Mouse (Mus musculus) ZHBTc4 (cell line): ENCODE results near the gene Dusp12.
A peak's percentile ranks its signal among the peaks of the same experiment; 100 is the strongest.

Experiments used
- DNase-seq: peaks from one replicate; pipeline ENCODE4 v3.0.0-alpha.2; 2011; ENCODE audit warnings: low read depth, low spot score

Gene Dusp12

GRCm38 (mm10) chr1:170898413-170899075 is 13.2 kb upstream of the Dusp12 start:
- DNase-seq: no peak

- DNase-seq: no peak
Observed at GRCm38 (mm10) chr1:170896651-170897281, 11.4 kb upstream of the Dusp12 start.

DNA sequence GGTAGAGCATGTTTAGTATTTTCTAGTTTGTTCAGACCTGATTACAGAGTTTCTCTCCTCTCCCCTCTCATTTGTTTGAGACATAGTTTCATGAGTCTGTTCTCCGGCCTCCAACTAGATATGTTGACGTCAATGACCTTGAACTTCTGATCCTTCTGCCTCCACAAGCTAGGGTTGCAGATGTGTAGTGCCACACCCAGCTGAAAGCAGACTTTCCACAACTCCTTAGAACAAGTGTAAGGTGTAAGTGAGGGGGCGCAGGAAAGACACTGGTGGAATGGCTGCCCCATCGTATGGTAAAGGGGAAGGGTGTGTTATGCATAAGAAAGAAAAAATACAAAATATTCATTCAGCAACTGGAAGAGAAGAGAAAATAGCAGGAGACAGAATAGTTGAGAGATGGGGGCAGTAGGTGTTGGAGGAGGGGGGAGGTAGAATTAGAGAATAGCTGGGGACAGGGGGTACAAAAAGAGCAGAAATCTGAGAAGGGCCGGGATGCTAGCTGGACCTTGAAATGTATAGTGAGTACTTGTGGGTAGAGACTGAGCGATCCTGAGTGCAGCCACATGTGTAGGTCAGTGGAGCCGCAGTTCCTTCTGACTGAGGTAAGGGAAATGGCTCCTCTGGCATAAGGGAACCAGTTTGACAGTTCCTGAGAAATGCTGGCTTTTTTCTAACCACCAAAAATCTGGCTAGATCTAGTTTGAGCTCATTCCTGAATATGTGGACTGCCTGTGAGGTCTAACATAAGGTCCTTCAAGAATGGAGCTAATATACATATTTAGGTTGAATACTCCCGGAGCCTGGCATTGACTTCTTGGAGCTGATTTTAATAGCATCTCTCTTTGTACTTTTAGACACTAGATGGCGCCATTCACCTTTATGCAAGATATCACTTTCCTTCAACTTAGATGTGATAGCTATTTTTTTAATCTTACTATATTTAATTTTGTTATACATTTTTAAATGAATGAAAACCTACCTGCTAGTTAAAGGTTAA is 9.6 kb upstream of the Dusp12 start:
- DNase-seq: peak; percentile 78

DNA sequence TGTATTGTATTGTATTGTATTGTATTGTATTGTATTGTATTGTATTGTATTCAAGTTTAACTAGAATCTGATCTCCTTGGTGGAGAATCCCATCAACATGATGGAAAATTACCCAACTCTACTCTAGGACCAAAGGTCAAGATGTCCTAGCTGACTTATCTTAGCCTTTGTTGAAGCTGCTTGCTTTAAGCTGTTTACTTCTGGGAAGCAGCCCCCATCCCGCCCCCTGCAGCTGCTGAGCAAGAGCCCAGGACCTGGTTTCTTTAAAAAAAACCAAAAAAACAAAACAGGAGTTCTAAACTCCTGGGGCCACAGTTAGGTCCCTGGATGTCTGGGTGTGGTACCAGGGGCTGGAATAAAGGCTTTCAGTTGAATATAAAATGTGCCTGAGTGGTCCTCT is 6.9 kb upstream of the Dusp12 start:
- no peak for DNase-seq

DNA sequence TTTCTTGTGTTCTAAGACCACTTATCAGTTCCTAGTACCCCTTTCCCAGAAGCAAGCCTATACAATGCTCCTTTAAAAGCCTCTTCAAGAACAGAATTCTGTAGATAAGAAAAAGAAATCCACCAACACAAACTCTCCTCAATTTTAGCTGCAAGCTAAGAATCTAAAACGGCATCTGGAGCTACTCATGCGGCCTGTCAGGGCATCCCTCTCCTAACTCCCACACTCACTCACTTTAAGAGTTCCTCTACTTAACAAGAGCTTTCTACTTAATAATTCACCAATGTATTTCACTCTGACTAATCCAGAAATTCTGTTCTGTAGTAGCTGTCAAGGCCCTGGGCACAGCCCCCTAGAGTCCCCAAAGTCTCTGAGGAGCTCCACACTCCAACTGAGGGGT is 6.3 kb upstream of the Dusp12 start:
- no peak for DNase-seq

GRCm38 (mm10) chr1:170889310-170889709 is 4.0 kb upstream of the Dusp12 start:
- peak; percentile 93 for DNase-seq

GRCm38 (mm10) chr1:170886044-170886458 is 711 bp upstream of the Dusp12 start:
- DNase-seq: no peak

- no peak for DNase-seq
Observed at GRCm38 (mm10) chr1:170884390-170884789, 950 bp downstream of the Dusp12 start.

- DNase-seq: no peak
Observed at GRCm38 (mm10) chr1:170882915-170883485, 2.3 kb downstream of the Dusp12 start.

DNA sequence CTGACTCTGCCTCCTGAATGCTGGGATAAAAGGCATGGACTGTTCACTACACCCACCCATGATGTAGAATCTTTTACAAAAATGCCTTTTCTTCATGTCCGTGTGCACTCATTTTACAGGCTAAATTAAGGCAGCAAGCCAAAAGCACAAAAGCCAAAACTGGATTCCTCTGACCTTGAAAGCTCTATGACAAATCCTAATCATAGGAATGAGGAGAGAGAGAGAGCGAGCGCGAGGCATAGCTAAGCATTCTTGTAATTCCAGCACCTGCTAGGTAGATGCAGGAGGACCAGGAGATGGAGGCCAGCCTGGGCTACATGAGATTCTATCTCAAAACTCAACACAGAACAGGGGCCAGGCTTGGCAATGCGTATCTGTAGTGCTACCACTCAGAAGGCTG is 8.4 kb downstream of the Dusp12 start:
- DNase-seq: no peak

DNA sequence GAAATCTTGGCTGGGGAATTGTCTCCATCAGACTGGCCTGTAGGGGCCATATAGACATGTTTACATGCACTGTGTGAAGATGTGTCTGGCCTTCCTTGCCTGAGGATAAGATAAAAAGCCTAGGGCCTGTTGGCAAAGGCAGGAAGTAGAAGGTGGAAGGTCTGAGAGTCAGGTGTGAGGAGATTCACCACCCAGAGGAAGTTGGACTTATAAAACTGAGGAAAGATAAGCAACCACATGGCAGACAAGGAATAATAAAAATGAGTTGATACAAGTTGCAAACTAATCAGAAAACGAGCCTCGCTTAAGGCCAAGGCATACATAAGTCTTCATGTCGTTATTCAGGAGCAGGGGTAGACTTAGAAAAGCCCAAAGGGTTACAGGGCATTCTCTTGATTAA is 9.7 kb downstream of the Dusp12 start:
- no peak for DNase-seq

DNA sequence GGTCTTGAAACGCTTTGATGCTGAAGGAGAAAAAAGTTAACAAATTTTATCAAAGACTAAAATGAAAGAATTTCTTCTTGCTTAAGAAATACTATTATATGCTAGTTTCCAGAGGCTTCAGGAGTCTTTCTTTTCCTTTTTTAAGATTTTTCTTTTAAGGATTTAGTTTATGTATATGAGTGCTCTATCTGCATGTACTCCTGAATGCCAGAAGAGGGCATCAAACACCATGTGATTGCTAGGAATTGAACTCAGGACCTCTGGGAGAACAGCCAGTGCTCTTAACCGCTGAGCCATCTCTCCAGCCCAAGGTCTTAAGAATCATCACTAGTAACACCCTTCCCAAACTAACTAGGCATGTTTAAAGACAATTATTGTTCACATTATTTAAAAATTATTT is 13.4 kb downstream of the Dusp12 start:
- peak; percentile 57 for DNase-seq

DNA sequence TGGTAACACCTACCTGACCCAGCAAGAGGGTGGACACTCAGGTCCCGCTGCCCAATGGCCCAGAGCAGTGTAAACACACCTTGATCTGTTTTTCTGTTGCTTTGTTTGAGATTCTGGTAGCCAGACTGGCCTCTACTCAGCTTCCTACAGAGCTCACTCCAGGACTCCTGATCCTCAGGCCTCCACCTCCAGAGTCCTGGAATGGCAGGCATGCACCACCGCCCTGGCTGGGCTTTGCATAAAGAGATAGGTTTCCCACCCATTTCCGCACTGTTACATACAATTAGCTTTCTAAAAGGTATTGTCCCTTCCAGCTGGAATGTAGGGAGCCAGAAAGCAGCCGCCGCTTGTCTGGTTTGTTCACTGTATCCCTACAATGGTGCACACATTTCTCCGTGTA is 13.9 kb downstream of the Dusp12 start:
- DNase-seq: peak; percentile 96

GRCm38 (mm10) chr1:170868905-170869283 is 16.4 kb downstream of the Dusp12 start:
- DNase-seq: no peak

- peak; percentile 92 for DNase-seq
Observed at GRCm38 (mm10) chr1:170868107-170868904, 17.0 kb downstream of the Dusp12 start.

GRCm38 (mm10) chr1:170867691-170868105 is 17.6 kb downstream of the Dusp12 start, which contains the start of gene Atf6:
Gene Atf6, minus strand, starts transcription at chr1:170867771.
- peak; percentile 96 for DNase-seq

DNA sequence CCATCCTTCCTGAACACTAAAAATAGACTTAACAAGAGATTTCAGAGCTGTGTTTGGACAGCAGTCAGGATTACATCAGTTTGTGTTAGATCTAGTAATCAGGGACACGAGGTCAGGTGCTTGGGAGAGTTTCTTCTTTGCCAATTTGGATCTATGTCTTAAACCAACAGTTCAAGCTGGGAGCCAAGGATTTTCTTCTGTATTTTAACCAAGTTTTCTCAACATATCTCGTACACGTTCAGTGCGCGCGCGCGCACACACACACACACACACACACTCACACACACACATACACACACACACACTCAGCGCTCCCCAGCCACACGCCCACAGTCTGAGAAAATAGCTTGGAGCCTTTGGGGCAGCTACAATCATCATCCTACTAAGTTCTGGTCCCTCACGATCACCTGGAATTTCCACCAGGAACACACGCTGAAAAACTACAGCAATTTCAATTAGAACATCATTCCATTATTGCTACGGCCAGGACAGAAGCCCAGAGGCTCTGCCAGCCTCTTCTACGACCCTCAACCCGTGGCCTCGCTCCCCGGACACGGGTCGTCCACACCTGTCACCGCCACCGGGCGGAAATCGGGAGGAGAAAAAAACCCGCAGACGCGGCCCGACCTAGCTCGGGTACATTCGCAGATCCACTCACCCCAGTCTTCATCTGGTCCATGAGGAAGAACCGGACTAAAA is 18.2 kb downstream of the Dusp12 start:
- DNase-seq: no peak

- DNase-seq: no peak
Observed at GRCm38 (mm10) chr1:170865406-170865805, 19.9 kb downstream of the Dusp12 start.

DNA sequence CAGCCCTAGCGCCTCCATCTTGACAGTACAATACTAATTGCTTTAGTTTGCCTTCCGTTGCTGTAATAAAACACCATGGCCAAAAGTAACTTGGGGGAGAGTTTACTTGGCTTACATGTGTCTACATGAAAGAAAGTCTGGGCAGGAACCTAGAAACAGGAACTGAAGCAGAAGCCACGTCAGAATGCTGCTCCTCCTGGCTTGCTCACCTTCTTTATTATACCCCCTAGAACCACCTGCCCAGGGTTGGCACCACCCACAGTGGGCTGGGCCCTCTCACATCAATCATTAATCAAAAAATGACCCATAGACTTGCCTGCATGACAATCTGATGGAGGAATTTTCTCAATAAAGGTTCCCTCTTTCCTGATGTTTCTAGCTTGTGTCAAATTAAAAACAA is 20.6 kb downstream of the Dusp12 start:
- DNase-seq: no peak

GRCm38 (mm10) chr1:170864234-170864633 is 21.1 kb downstream of the Dusp12 start:
- no peak for DNase-seq
